Mouse (Mus musculus) small intestine, adult 2 months (tissue): ENCODE results near the gene Cmip. TPM values are rescaled to one million over a fixed set of nuclear protein-coding genes. Genes with fewer than 3 reads are reported as not detected.

ENCODE experiments used
- H3K27ac ChIP-seq: fragments of 200-500 bp; 2 replicates; pipeline ENCODE4 v1.5.1; 2012; ENCODE audit warnings: low read depth, low read length, control low read depth, inconsistent platforms; ENCODE audit not compliant: insufficient read depth
- H3K27me3 ChIP-seq: fragments of 200-500 bp; 2 replicates; pipeline ENCODE4 v1.6.1; 2012; ENCODE audit warnings: mild to moderate bottlenecking, moderate library complexity, low read length, inconsistent platforms; ENCODE audit not compliant: control insufficient read depth, insufficient read depth
- H3K36me3 ChIP-seq: fragments of 200-500 bp; 2 replicates; pipeline ENCODE4 v1.6.1; 2012; ENCODE audit warnings: mild to moderate bottlenecking, low read length, control low read depth, inconsistent platforms; ENCODE audit not compliant: control insufficient read depth, insufficient read depth
- H3K4me1 ChIP-seq: fragments of 200-500 bp; 2 replicates; pipeline ENCODE4 v1.6.1; 2012; ENCODE audit warnings: low read length, inconsistent platforms, mixed read lengths; ENCODE audit not compliant: control insufficient read depth, insufficient read depth, insufficient read length
- H3K4me3 ChIP-seq: fragments of 200-500 bp; 2 replicates; pipeline ENCODE4 v1.5.1; 2012; ENCODE audit warnings: low read depth, mild to moderate bottlenecking, control low read depth, inconsistent platforms, low read length, moderate library complexity
- CTCF ChIP-seq: fragments of 200-500 bp; IDR thresholded peaks from 2 replicates; pipeline ENCODE4 v1.5.1; 2012; ENCODE audit warnings: low read depth, mild to moderate bottlenecking, control low read depth, inconsistent platforms, low read length, moderate library complexity, mixed read lengths; ENCODE audit not compliant: insufficient replicate concordance, insufficient read length; ENCODE audit errors: extremely low read depth
- POLR2A ChIP-seq: fragments of 200-500 bp; IDR thresholded peaks from 2 replicates; pipeline ENCODE4 v1.6.1; 2012; ENCODE audit warnings: low read depth, mild to moderate bottlenecking, control low read depth, inconsistent platforms, low read length, moderate library complexity
- WGBS: fragments of 180-500 bp; shearing (Covaris S2); methylation state at CpG from one replicate; pipeline ENCODE4 v1.1.7; 2018; 5-methylcytosine and 5-hydroxymethylcytosine counted together
- polyA plus RNA-seq: library from polyadenylated mRNA; depleted of rRNA; stranded (reverse); fragments of >200 nt; gene quantifications from 2 replicates; pipeline ENCODE4 v1.2.3, GENCODE M21; 2012

The Cmip gene
- polyA plus RNA-seq, 1 experiment, result 129 TPM

GRCm38 (mm10) chr8:117294812-117295211, 37.9 kb downstream of the Cmip start:
- Histone ChIP-seq H3K4me3 (no peak overlapping the region), H3K27ac (no peak overlapping the region), H3K27me3 (no peaks in the 10 kb centered on the region), H3K4me1 (peaks cover 38% of the 10 kb centered on the region), H3K36me3 (0 out of 2 replicates have a peak, but pooled peaks cover 1% of the 10 kb centered on the region)
- TF ChIP-seq POLR2A (no peak), CTCF (no peak)
- WGBS, result 76% methylated on average over 10 of the region's 10 CpGs

GRCm38 (mm10) chr8:117297913-117298518, 41.2 kb downstream of the Cmip start:
- H3K36me3 ChIP-seq, result 0 out of 2 replicates have a peak, but pooled peaks cover 1% of the 10 kb centered on the region
- no peaks in the 10 kb centered on the region for H3K27me3 ChIP-seq
- 40% methylated on average over 12 of the region's 12 CpGs for WGBS
- H3K27ac ChIP-seq, result peak overlapping the region; percentile 93
- no peak overlapping the region for H3K4me3 ChIP-seq
- H3K4me1 ChIP-seq, result peaks cover 55% of the 10 kb centered on the region
- TF ChIP-seq POLR2A (no peak), CTCF (no peak)

GRCm38 (mm10) chr8:117299204-117299603, 42.3 kb downstream of the Cmip start:
- TF ChIP-seq CTCF, result no peak
- TF ChIP-seq POLR2A, result no peak
- WGBS, result 22% methylated on average over 10 of the region's 10 CpGs
- Histone ChIP-seq H3K27ac (peak overlapping the region; percentile 93), H3K27me3 (no peaks in the 10 kb centered on the region), H3K4me3 (no peak overlapping the region), H3K36me3 (0 out of 2 replicates have a peak, but pooled peaks cover 1% of the 10 kb centered on the region), H3K4me1 (peaks cover 51% of the 10 kb centered on the region)

- Histone ChIP-seq H3K4me1 (peaks cover 46% of the 10 kb centered on the region), H3K27me3 (no peaks in the 10 kb centered on the region), H3K27ac (0 out of 2 replicates have a peak overlapping the region, but pooled peaks have one; percentile 89), H3K4me3 (no peak overlapping the region), H3K36me3 (0 out of 2 replicates have a peak, but pooled peaks cover 1% of the 10 kb centered on the region)
- WGBS, result 66% methylated on average over 7 of the region's 7 CpGs
- no peak for TF ChIP-seq CTCF
- TF ChIP-seq POLR2A, result no peak
Observed at GRCm38 (mm10) chr8:117300188-117300587, 43.3 kb downstream of the Cmip start.

GRCm38 (mm10) chr8:117301457-117302041, 44.7 kb downstream of the Cmip start:
- 0 out of 2 replicates have a peak, but pooled peaks cover 1% of the 10 kb centered on the region for H3K36me3 ChIP-seq
- no peak for TF ChIP-seq CTCF
- TF ChIP-seq POLR2A, result no peak
- peak overlapping the region; percentile 37; the same call in 1 of the 2 replicates for H3K27ac ChIP-seq
- H3K4me3 ChIP-seq, result no peak overlapping the region
- peaks cover 49% of the 10 kb centered on the region for H3K4me1 ChIP-seq
- H3K27me3 ChIP-seq, result no peaks in the 10 kb centered on the region
- 81% methylated on average over 12 of the region's 12 CpGs for WGBS

- Histone ChIP-seq H3K27ac (peak overlapping the region; percentile 37; the same call in 1 of the 2 replicates), H3K4me3 (no peak overlapping the region), H3K4me1 (peaks cover 50% of the 10 kb centered on the region), H3K27me3 (no peaks in the 10 kb centered on the region), H3K36me3 (0 out of 2 replicates have a peak, but pooled peaks cover under 1% of the 10 kb centered on the region)
- no peak for TF ChIP-seq CTCF
- TF ChIP-seq POLR2A, result no peak
- 88% methylated on average over 11 of the region's 11 CpGs for WGBS
Observed at GRCm38 (mm10) chr8:117302072-117302471, 45.2 kb downstream of the Cmip start.

GRCm38 (mm10) chr8:117303666-117304065, 46.8 kb downstream of the Cmip start:
- TF ChIP-seq CTCF, result no peak
- no peak for TF ChIP-seq POLR2A
- 57% methylated on average over 9 of the region's 9 CpGs for WGBS
- H3K27me3 ChIP-seq, result no peaks in the 10 kb centered on the region
- H3K36me3 ChIP-seq, result no peaks in the 10 kb centered on the region
- peaks cover 47% of the 10 kb centered on the region for H3K4me1 ChIP-seq
- no peak overlapping the region for H3K27ac ChIP-seq
- no peak overlapping the region for H3K4me3 ChIP-seq
